Mouse (Mus musculus) hindbrain, embryonic 15.5 days (tissue): Measurements from ENCODE around the gene Adamtsl1. TPM values are rescaled to one million over a fixed set of nuclear protein-coding genes. Genes with fewer than 3 reads are reported as not detected.

Experiments used
- ATAC-seq: fragments of 200-750 bp; cut with Nextera tagmentation; 2 replicates; pipeline ENCODE4 v1.8.0; 2017; ENCODE audit warnings: low read depth, moderate number of reproducible peaks, moderate TSS enrichment; ENCODE audit not compliant: low FRiP score
- H3K27ac ChIP-seq: fragments of 300-500 bp; sonication (generic); replicated peaks from 2 replicates; pipeline ENCODE4 v1.5.1; 2015; ENCODE audit warnings: mild to moderate bottlenecking, inconsistent platforms
- H3K27me3 ChIP-seq: fragments of 300-500 bp; sonication (generic); 2 replicates; pipeline ENCODE4 v1.6.1; 2015; ENCODE audit warnings: control low read depth, inconsistent platforms
- H3K36me3 ChIP-seq: fragments of 300-500 bp; sonication (generic); 2 replicates; pipeline ENCODE4 v1.6.1; 2015; ENCODE audit warnings: control low read depth, inconsistent platforms
- H3K4me1 ChIP-seq: fragments of 300-500 bp; sonication (generic); replicated peaks from 2 replicates; pipeline ENCODE4 v1.6.1; 2015; ENCODE audit warnings: control low read depth, inconsistent platforms
- H3K4me2 ChIP-seq: fragments of 300-500 bp; sonication (generic); 2 replicates; pipeline ENCODE4 v1.6.1; 2015; ENCODE audit warnings: moderate library complexity, mild to moderate bottlenecking, inconsistent platforms
- H3K4me3 ChIP-seq: fragments of 300-500 bp; sonication (generic); 2 replicates; pipeline ENCODE4 v1.5.1; 2015; ENCODE audit warnings: mild to moderate bottlenecking, inconsistent platforms
- H3K9ac ChIP-seq: fragments of 300-500 bp; sonication (generic); 2 replicates; pipeline ENCODE4 v1.6.1; 2015; ENCODE audit warnings: inconsistent platforms
- H3K9me3 ChIP-seq: fragments of 300-500 bp; sonication (generic); 2 replicates; pipeline ENCODE4 v1.6.1; 2016; ENCODE audit warnings: control low read depth, inconsistent platforms
- WGBS: fragments of 180-500 bp; shearing (Covaris S2); methylation state at CpG from one replicate; pipeline ENCODE4 v1.1.7; 2015; 5-methylcytosine and 5-hydroxymethylcytosine counted together
- polyA plus RNA-seq: library from polyadenylated mRNA; unstranded; fragments of >200 nt; fragmentation: Nextera tagmentation; extraction: Ambion mirVana; gene quantifications from 2 replicates; pipeline ENCODE4 v1.2.1, GENCODE M21; 2015

The Adamtsl1 gene
- polyA plus RNA-seq, 1 experiment from 2014 or later: 11.8 TPM

DNA sequence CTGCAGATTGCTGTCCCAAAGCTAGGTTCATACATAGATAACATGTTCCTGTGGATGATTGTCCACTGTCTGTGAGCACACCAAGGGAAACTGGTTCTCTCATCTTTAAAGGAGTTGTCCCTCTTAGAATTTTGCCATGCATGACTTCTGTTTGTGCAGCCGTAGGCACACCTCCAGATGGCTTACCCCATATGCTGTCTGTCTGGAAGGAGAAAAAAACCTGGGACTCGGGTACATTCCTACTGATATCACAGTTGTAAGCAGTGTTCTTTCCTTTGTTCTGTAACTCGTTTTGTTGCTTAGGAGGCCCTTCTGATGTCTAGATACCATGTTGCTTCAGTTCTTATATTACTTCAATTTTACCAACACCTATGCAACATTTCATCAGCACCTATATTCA lies 563.9 kb downstream of the Adamtsl1 start:
- no peak for ATAC-seq
- WGBS: 57% methylated on average over 3 of the region's 3 CpGs

DNA sequence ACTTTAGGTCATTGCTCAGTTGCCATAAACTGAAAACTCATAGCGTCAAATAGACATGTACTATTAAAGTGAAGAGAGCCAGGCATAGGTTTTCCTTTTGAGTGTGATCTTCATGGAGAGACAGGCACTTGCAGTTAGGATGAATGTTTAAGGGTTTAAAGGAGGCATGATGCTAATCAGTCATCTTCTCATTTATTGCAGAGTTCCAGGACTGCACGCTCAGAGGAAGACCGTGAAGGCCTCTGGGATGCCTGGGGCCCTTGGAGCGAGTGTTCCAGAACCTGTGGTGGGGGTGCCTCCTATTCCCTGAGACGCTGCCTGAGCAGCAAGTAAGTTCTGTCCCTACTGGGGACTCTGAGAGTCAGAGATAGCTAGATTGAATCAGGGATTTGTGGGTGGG lies 573.5 kb downstream of the Adamtsl1 start:
- 93% methylated on average over 5 of the region's 5 CpGs for WGBS
- Histone ChIP-seq H3K9ac (no peak overlapping the region), H3K36me3 (no peaks in the 10 kb centered on the region), H3K27ac (no peak overlapping the region), H3K4me1 (no peaks in the 10 kb centered on the region), H3K9me3 (no peaks in the 10 kb centered on the region), H3K27me3 (no peaks in the 10 kb centered on the region), H3K4me2 (no peak overlapping the region), H3K4me3 (no peak overlapping the region)
- ATAC-seq: no peak

More for the DNA sequence above, 563.9 kb downstream of the Adamtsl1 start:
- Histone ChIP-seq H3K4me2 (no peak overlapping the region), H3K27me3 (no peaks in the 10 kb centered on the region), H3K4me1 (no peaks in the 10 kb centered on the region), H3K27ac (no peak overlapping the region), H3K9ac (no peak overlapping the region), H3K36me3 (no peaks in the 10 kb centered on the region), H3K9me3 (no peaks in the 10 kb centered on the region), H3K4me3 (no peak overlapping the region)

DNA sequence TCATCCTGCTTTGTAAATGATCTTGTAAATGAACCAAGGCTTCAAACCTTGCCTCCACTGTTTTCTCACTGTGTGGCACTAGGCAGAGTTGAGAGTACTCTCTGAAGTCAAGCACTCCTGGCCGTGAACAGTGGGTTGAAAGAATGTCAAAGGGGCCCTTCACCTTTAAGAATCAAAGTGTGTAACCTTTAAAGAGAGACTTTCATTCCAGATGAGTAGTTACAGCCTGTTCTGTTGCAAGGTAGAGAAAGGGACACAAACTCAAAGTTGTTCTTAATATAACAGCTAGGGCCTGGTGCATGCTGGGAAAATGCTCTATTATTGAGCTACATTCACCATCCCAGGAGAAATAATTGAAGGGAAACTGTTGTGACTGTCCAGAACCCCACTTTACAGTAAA lies 589.2 kb downstream of the Adamtsl1 start:
- no peaks in the 10 kb centered on the region for H3K9me3 ChIP-seq
- ATAC-seq: no peak
- no peak overlapping the region for H3K9ac ChIP-seq
- WGBS: 62% methylated on average over 1 of the region's 1 CpGs
- no peaks in the 10 kb centered on the region for H3K4me1 ChIP-seq
- H3K27ac ChIP-seq: no peak overlapping the region
- H3K36me3 ChIP-seq: no peaks in the 10 kb centered on the region
- no peaks in the 10 kb centered on the region for H3K27me3 ChIP-seq
- H3K4me3 ChIP-seq: no peak overlapping the region
- no peak overlapping the region for H3K4me2 ChIP-seq

DNA sequence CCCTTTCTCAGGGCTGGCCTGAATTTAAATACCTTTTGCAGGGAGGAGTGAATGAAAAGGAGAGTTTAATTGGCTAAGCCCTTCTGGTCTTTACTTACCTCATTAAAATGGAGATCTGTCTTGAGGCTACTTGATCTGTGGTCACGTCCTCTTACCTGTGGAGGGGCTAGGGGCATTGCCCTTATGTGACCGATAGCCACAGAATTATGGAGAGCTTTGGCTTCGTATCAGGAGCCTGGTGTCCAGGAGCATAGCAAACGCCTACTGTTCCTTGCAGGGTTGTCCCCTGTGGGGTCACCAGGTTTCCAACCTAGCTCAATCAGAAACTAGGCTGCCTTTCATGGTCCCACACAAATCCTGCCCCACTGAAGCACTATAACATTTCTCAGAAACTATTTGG lies 594.4 kb downstream of the Adamtsl1 start:
- H3K27ac ChIP-seq: no peak overlapping the region
- H3K4me3 ChIP-seq: no peak overlapping the region
- H3K9me3 ChIP-seq: no peaks in the 10 kb centered on the region
- no peaks in the 10 kb centered on the region for H3K36me3 ChIP-seq
- no peaks in the 10 kb centered on the region for H3K4me1 ChIP-seq
- WGBS: 90% methylated on average over 4 of the region's 4 CpGs
- H3K9ac ChIP-seq: no peak overlapping the region
- no peak overlapping the region for H3K4me2 ChIP-seq
- H3K27me3 ChIP-seq: no peaks in the 10 kb centered on the region
- ATAC-seq: no peak

DNA sequence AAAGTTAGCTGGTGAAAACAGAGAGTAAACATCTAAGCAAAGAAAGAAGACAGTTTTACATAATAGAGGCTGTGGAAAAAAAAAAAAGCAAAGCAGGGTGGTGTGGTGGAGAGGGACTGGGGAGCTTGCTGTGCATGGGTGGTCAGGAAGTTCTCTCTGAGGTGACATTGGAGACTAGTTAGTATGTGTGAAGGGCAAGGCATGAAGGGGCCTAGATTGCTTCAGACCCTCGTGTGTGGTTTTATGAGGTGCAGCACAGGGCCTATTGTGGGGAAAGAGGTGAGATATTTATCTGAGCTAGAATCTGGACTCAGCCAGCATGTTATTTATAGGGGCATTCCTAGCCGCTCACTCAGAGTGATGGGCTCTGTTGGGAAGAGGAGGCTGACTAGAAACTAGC lies 605.1 kb downstream of the Adamtsl1 start:
- Histone ChIP-seq H3K9ac (no peak overlapping the region), H3K27ac (no peak overlapping the region), H3K4me2 (no peak overlapping the region), H3K4me1 (no peaks in the 10 kb centered on the region), H3K9me3 (no peaks in the 10 kb centered on the region), H3K4me3 (no peak overlapping the region), H3K36me3 (no peaks in the 10 kb centered on the region), H3K27me3 (no peaks in the 10 kb centered on the region)
- no peak for ATAC-seq
- 73% methylated on average over 2 of the region's 2 CpGs for WGBS

DNA sequence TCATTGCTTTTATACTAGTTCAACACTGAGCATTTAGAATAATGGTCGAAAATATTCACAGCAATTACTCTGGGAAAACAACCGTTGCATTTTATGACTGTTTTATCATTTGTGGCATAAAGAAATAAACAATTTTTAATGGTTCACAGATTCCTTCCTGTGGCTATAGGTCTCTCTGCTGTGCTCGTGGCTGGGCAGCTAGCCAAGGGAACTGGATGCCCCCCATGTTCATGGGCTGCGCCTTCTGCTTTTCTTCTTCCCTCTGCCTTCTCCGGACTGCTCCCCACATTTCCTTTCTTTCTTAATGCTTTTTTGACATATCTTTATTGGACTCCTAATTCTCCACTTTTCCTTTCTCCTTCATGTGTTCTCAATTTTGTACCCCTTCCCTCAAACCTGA lies 608.5 kb downstream of the Adamtsl1 start:
- no peak overlapping the region for H3K4me3 ChIP-seq
- H3K4me2 ChIP-seq: no peak overlapping the region
- WGBS: 52% methylated on average over 5 of the region's 5 CpGs
- no peaks in the 10 kb centered on the region for H3K36me3 ChIP-seq
- no peak overlapping the region for H3K27ac ChIP-seq
- H3K4me1 ChIP-seq: no peaks in the 10 kb centered on the region; the same call in 1 of the 2 replicates
- ATAC-seq: no peak
- no peaks in the 10 kb centered on the region for H3K27me3 ChIP-seq
- no peaks in the 10 kb centered on the region for H3K9me3 ChIP-seq
- no peak overlapping the region for H3K9ac ChIP-seq

DNA sequence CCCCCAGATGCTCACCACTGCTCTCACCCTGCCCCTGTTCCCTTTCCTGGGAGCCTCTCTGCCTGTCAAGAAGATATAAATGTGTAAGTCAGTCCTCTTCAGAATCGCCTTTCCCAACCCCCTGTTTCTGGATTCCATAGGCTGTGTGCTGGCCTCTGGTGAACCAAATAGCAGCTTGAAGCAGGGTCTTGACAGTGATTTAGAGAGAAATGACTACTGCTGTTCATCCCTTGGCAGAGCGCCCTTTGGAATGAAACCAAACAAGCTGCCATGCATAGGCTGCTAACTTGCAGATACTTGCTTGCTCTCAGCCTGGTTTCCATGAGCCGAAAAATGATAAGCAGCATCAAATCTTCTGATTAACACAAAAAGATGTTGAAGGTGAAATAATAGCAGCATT lies 610.4 kb downstream of the Adamtsl1 start:
- Histone ChIP-seq H3K4me3 (no peak overlapping the region), H3K4me1 (no peaks in the 10 kb centered on the region; the same call in 1 of the 2 replicates), H3K27ac (no peak overlapping the region), H3K4me2 (no peak overlapping the region), H3K36me3 (no peaks in the 10 kb centered on the region), H3K27me3 (no peaks in the 10 kb centered on the region), H3K9ac (no peak overlapping the region), H3K9me3 (no peaks in the 10 kb centered on the region)
- ATAC-seq: peak; percentile 81
- WGBS: 34% methylated on average over 3 of the region's 3 CpGs

DNA sequence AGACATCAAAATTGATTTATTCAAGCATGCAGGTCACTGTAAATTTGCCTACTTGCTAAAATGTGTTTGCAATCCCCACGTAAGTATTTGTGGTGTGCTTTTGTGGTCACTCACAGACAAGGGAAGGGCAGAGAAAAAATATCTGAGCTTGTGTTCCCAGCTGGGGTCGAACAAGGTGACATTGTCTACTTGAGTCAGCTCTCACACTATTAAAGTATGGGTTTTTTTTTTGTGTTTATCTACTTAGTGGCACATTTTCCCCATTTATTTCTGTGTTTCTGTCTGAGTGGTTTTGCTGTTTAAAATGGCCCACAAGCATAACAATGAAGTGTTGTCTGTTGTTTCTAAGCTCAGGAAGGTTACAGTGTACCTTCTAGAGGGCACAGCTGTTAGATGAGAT lies 612.7 kb downstream of the Adamtsl1 start:
- H3K4me1 ChIP-seq: no peaks in the 10 kb centered on the region; the same call in 1 of the 2 replicates
- ATAC-seq: no peak
- H3K4me2 ChIP-seq: no peak overlapping the region
- no peak overlapping the region for H3K27ac ChIP-seq
- no peaks in the 10 kb centered on the region for H3K9me3 ChIP-seq
- WGBS: 84% methylated on average over 2 of the region's 2 CpGs
- H3K4me3 ChIP-seq: no peak overlapping the region
- H3K9ac ChIP-seq: no peak overlapping the region
- no peaks in the 10 kb centered on the region for H3K27me3 ChIP-seq
- no peaks in the 10 kb centered on the region for H3K36me3 ChIP-seq

DNA sequence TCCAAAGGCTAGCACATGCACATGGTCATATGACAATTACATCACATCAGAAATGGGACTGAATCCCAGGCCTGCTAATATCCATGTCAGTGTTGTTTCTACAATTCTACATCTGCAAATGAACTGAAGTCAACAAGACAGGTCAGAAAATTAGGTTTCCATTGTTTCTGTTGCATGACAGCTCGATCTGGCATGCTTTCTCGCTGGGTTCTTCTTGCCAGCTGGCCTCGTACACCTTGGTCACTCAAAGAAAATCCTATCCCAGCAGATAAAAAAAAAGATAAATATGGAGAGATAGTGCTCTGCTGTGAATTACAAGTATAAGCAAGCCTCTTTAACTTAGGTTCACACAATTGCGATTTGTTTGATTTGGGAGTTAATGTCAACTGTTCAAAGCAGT lies 644.6 kb downstream of the Adamtsl1 start:
- WGBS: 89% methylated on average over 4 of the region's 4 CpGs
- H3K36me3 ChIP-seq: no peaks in the 10 kb centered on the region
- no peak overlapping the region for H3K4me3 ChIP-seq

DNA sequence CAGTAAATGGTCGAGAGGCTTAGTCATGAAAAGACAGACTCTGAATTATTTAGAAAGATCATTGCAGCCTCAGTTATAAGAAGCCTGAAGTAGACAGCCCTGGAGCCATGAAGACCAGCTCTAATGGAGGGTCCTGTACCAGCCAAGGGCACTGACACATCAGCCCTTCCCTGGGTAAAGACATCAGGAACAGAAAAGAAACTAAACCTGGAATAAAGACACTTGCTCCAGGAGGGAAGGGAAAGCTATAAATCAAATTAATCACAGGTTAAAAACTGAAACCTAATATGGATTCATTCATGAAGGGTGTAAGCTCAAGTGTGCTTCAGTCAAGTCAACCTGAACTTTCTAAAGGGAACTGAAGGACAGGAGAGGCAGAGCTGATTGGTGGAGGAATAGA lies 645.4 kb downstream of the Adamtsl1 start:
- ATAC-seq: no peak
- Histone ChIP-seq H3K9ac (no peak overlapping the region), H3K27me3 (no peaks in the 10 kb centered on the region), H3K4me3 (no peak overlapping the region), H3K27ac (no peak overlapping the region), H3K9me3 (no peaks in the 10 kb centered on the region), H3K36me3 (no peaks in the 10 kb centered on the region), H3K4me2 (no peak overlapping the region), H3K4me1 (no peaks in the 10 kb centered on the region)
- 78% methylated on average over 1 of the region's 1 CpGs for WGBS

More for the DNA sequence above, 644.6 kb downstream of the Adamtsl1 start:
- no peak for ATAC-seq
- Histone ChIP-seq H3K27ac (no peak overlapping the region), H3K4me1 (no peaks in the 10 kb centered on the region), H3K9me3 (no peaks in the 10 kb centered on the region), H3K4me2 (no peak overlapping the region), H3K27me3 (no peaks in the 10 kb centered on the region), H3K9ac (no peak overlapping the region)

DNA sequence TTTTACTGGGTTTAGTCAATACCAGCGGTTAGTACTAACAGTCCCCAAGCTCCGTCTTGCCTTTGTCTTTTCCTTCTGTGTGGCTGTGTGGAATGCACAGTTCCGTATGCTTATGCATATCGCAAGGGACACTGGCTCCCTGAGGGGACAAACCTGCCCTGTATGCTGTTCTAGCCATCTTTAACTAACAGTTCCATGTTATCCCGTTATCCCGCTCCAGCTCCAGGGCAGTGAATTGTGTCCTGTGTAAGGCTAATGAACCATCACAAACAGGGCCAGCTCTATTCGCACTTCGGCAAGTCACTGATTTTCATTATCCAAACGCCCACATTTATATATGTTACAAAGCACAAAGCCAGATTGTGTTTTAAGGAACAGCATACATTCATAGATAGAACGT lies 656.8 kb downstream of the Adamtsl1 start:
- 41% methylated on average over 10 of the region's 10 CpGs for WGBS
- Histone ChIP-seq H3K9ac (no peak overlapping the region), H3K4me2 (0 out of 2 replicates have a peak overlapping the region, but pooled peaks have one; percentile 13), H3K9me3 (no peaks in the 10 kb centered on the region), H3K27ac (no peak overlapping the region), H3K27me3 (no peaks in the 10 kb centered on the region), H3K36me3 (no peaks in the 10 kb centered on the region), H3K4me3 (no peak overlapping the region), H3K4me1 (peaks cover 5% of the 10 kb centered on the region; the same call in 1 of the 2 replicates)
- ATAC-seq: peak; percentile 61; the same call in 1 of the 2 replicates

DNA sequence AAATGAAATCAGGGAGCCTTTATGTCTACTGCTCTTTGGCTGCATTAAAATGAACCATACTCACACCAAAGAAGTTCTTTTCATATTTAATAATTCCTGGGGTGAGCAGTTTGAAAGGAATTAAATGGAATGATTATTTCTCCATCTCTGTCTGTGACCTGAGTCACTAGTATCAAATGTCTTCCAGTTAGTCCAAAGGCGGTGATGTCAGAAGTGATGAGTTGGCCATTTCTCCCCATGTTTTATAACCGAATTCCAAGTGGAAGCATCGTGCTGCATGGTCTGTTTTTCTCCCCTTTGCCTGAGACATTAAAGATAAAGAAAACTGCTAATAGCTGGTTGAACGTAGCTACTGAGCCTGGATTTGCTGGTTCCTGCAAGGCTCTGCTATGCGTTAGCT lies 657.5 kb downstream of the Adamtsl1 start:
- no peak for ATAC-seq
- Histone ChIP-seq H3K36me3 (no peaks in the 10 kb centered on the region), H3K27me3 (no peaks in the 10 kb centered on the region), H3K4me2 (no peak overlapping the region), H3K4me3 (no peak overlapping the region), H3K9ac (no peak overlapping the region), H3K4me1 (peaks cover 5% of the 10 kb centered on the region; the same call in 1 of the 2 replicates), H3K9me3 (no peaks in the 10 kb centered on the region), H3K27ac (no peak overlapping the region)
- WGBS: 68% methylated on average over 5 of the region's 5 CpGs

DNA sequence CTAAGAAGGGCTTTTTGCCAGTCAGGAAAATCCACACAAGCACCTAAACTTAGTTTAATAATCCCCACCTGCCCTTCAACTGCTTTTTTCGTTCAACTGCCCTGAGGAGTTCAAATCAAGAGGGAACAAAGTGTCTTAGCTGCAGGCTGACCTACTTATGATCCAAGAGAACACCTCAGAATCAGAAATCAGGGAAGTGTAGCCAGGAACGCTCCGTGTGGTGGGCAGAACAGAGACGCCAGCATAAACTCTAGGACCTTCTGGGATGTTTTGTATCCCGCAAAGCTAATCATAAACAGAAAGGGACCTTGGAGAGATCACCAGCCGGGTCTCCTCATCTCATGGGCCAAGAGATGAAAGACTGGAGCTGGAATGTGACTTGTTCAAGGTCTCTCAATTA lies 663.5 kb downstream of the Adamtsl1 start:
- H3K27me3 ChIP-seq: no peaks in the 10 kb centered on the region
- H3K9me3 ChIP-seq: no peaks in the 10 kb centered on the region
- H3K36me3 ChIP-seq: no peaks in the 10 kb centered on the region
- 91% methylated on average over 6 of the region's 6 CpGs for WGBS
- H3K4me3 ChIP-seq: no peak overlapping the region
- no peak overlapping the region for H3K9ac ChIP-seq
- ATAC-seq: no peak
- H3K4me2 ChIP-seq: no peak overlapping the region
- H3K4me1 ChIP-seq: peaks cover 5% of the 10 kb centered on the region; the same call in 1 of the 2 replicates
- no peak overlapping the region for H3K27ac ChIP-seq
